Mouse (Mus musculus) bone marrow, adult 2 months (tissue): ENCODE data around the gene Hs2st1.

Experiments
- CTCF ChIP-seq: fragments of 200-500 bp; IDR thresholded peaks from 2 replicates; pipeline ENCODE4 v1.5.1; 2011; ENCODE audit warnings: low read length, control low read depth; ENCODE audit not compliant: control insufficient read depth, insufficient read depth
- POLR2A ChIP-seq: fragments of 200-500 bp; IDR thresholded peaks from 2 replicates; pipeline ENCODE4 v1.6.1; 2011; ENCODE audit warnings: low read depth, mild to moderate bottlenecking, control low read depth, low read length, borderline replicate concordance; ENCODE audit not compliant: control insufficient read depth

- no peak for TF ChIP-seq POLR2A
- TF ChIP-seq CTCF, result no peak
Measured at GRCm38 (mm10) chr3:144400374-144400773, 169.6 kb downstream of the Hs2st1 start.
